In genomic region chr7:19360944-19361343, GRCm38 (mm10) we compare ENCODE assay signal across 8 mouse cellular contexts. TPM values are rescaled to one million over a fixed set of nuclear protein-coding genes. Genes with fewer than 3 reads are reported as not detected.
DNase-seq lines count a peak whose midpoint lies in the region; ATAC-seq and TF ChIP-seq lines count a peak whose summit lies in the region.

No protein-coding gene starts in this region.

- H3K9ac ChIP-seq in kidney, embryonic 15.5 days, result peak overlapping the region; percentile 49
- H3K9ac ChIP-seq in limb, embryonic 15.5 days, result peak overlapping the region; percentile 63
- H3K9ac ChIP-seq in midbrain, postnatal 0 days (replicated peaks; ENCODE audit: low read length, poor library complexity, severe bottlenecking), result peak overlapping the region; percentile 9; the same call in 1 of the 2 replicates

- no peak for TF ChIP-seq CTCF in embryonic fibroblast, embryonic 13.5 days (IDR thresholded peaks at IDR 0.05; ENCODE audit: borderline replicate concordance, insufficient read depth, low read length)
- TF ChIP-seq CTCF in midbrain, postnatal 0 days (IDR thresholded peaks at IDR 0.05), result no peak

- H3K27ac ChIP-seq in embryonic fibroblast, embryonic 13.5 days (ENCODE audit: insufficient read depth, low read length), result peak overlapping the region; percentile 90
- peak overlapping the region; percentile 92 for H3K27ac ChIP-seq in heart, embryonic 10.5 days
- H3K27ac ChIP-seq in kidney, embryonic 15.5 days, result 0 out of 2 replicates have a peak overlapping the region, but pooled peaks have one; percentile 43
- H3K27ac ChIP-seq in limb, embryonic 15.5 days, result peak overlapping the region; percentile 83
- no peak overlapping the region for H3K27ac ChIP-seq in midbrain, postnatal 0 days (ENCODE audit: low read depth, low read length)

- H3K9me3 ChIP-seq in heart, embryonic 10.5 days, result no peaks in the 10 kb centered on the region
- no peaks in the 10 kb centered on the region for H3K9me3 ChIP-seq in kidney, embryonic 15.5 days (replicated peaks)
- H3K9me3 ChIP-seq in limb, embryonic 15.5 days, result no peaks in the 10 kb centered on the region
- H3K9me3 ChIP-seq in midbrain, postnatal 0 days (ENCODE audit: low read length), result no peaks in the 10 kb centered on the region

- TF ChIP-seq POLR2A in embryonic fibroblast, embryonic 13.5 days (IDR thresholded peaks at IDR 0.05; ENCODE audit: low read depth, low read length), result peak; percentile 55

- H3K4me2 ChIP-seq in kidney, embryonic 15.5 days, result peak overlapping the region; percentile 99
- peak overlapping the region; percentile 90 for H3K4me2 ChIP-seq in limb, embryonic 15.5 days
- H3K4me2 ChIP-seq in midbrain, postnatal 0 days (ENCODE audit: low read depth, low read length, poor library complexity, severe bottlenecking), result peak overlapping the region; percentile 96

- peak; percentile 46 to 57 for DNase-seq in B cell, adult 2 months
- peak; percentile 98 for DNase-seq in brain, adult 2 months (ENCODE audit: low read depth, low spot score)
- peak; percentile 98 for DNase-seq in heart, embryonic 10.5 days (ENCODE audit: low spot score)
- peak; percentile 89 for DNase-seq in midbrain, postnatal 0 days (ENCODE audit: low spot score)
- peak; percentile 85 to 90 for DNase-seq in spleen, postnatal 4 days (ENCODE audit: low spot score in 2 of 2)

- H3K4me1 ChIP-seq in embryonic fibroblast, embryonic 13.5 days (ENCODE audit: control insufficient read depth, insufficient read depth, low read length), result peaks cover 2% of the 10 kb centered on the region
- H3K4me1 ChIP-seq in heart, embryonic 10.5 days, result peaks cover 59% of the 10 kb centered on the region
- peaks cover 54% of the 10 kb centered on the region for H3K4me1 ChIP-seq in kidney, embryonic 15.5 days
- peaks cover 42% of the 10 kb centered on the region for H3K4me1 ChIP-seq in limb, embryonic 15.5 days
- no peaks in the 10 kb centered on the region for H3K4me1 ChIP-seq in midbrain, postnatal 0 days (ENCODE audit: insufficient read depth, low read length)

- H3K27me3 ChIP-seq in heart, embryonic 10.5 days (ENCODE audit: insufficient read depth, poor library complexity, severe bottlenecking), result no peaks in the 10 kb centered on the region
- 0 out of 2 replicates have a peak, but pooled peaks cover 7% of the 10 kb centered on the region for H3K27me3 ChIP-seq in kidney, embryonic 15.5 days
- no peaks in the 10 kb centered on the region for H3K27me3 ChIP-seq in limb, embryonic 15.5 days
- H3K27me3 ChIP-seq in midbrain, postnatal 0 days (ENCODE audit: insufficient read depth, low read length), result no peaks in the 10 kb centered on the region

- peak; percentile 80 for ATAC-seq in kidney, embryonic 15.5 days (replicated peaks; ENCODE audit: low FRiP score)
- peak; percentile 64 for ATAC-seq in limb, embryonic 15.5 days (ENCODE audit: insufficient number of reproducible peaks, low FRiP score, low TSS enrichment, low read depth)
- peak; percentile 36; the same call in 1 of the 2 replicates for ATAC-seq in midbrain, postnatal 0 days (ENCODE audit: low FRiP score)

- under 1% methylated on average over 27 of the region's 27 CpGs for WGBS in heart, embryonic 10.5 days
- 2% methylated on average over 27 of the region's 27 CpGs for WGBS in kidney, embryonic 15.5 days
- under 1% methylated on average over 27 of the region's 27 CpGs for WGBS in limb, embryonic 15.5 days
- under 1% methylated on average over 27 of the region's 27 CpGs for WGBS in midbrain, postnatal 0 days

- H3K4me3 ChIP-seq in embryonic fibroblast, embryonic 13.5 days (ENCODE audit: insufficient read depth, low read length), result peak overlapping the region; percentile 72
- H3K4me3 ChIP-seq in heart, embryonic 10.5 days, result peak overlapping the region; percentile 73
- H3K4me3 ChIP-seq in kidney, embryonic 15.5 days (replicated peaks), result peak overlapping the region; percentile 86
- H3K4me3 ChIP-seq in limb, embryonic 15.5 days, result peak overlapping the region; percentile 75
- H3K4me3 ChIP-seq in midbrain, postnatal 0 days (ENCODE audit: low read depth, low read length), result peak overlapping the region; percentile 63

- H3K36me3 ChIP-seq in heart, embryonic 10.5 days, result peaks cover 23% of the 10 kb centered on the region
- H3K36me3 ChIP-seq in kidney, embryonic 15.5 days, result peaks cover 22% of the 10 kb centered on the region
- peaks cover 20% of the 10 kb centered on the region for H3K36me3 ChIP-seq in limb, embryonic 15.5 days
- H3K36me3 ChIP-seq in midbrain, postnatal 0 days (ENCODE audit: insufficient read depth, low read length), result peaks cover 3% of the 10 kb centered on the region; the same call in 1 of the 2 replicates

RNA-seq across cellular contexts. Expression of gene Ppp1r13l, which starts 1.4 kb away (rescaled TPM):
- 11.0 and 12.5 TPM in 2 replicates for polyA plus RNA-seq in embryonic fibroblast, embryonic 13.5 days (2011; ENCODE audit: insufficient read length, low read depth, missing spikeins)
- polyA plus RNA-seq in heart, embryonic 10.5 days (2016; fragmentation: Nextera tagmentation; extraction: Ambion mirVana), result 12.0 and 16.2 TPM in 2 replicates
- polyA plus RNA-seq in kidney, embryonic 15.5 days (2015; fragmentation: Nextera tagmentation; extraction: Ambion mirVana), result 5.5 and 5.8 TPM in 2 replicates
- polyA plus RNA-seq in limb, embryonic 15.5 days (2015; fragmentation: Nextera tagmentation; extraction: Ambion mirVana), result 20.0 and 24.8 TPM in 2 replicates
- 0.52 and 1.0 TPM in 2 replicates for total RNA-seq in midbrain, postnatal 0 days (2014; rRNA removed)
- 1.5 and 2.0 TPM in 2 replicates for polyA plus RNA-seq in midbrain, postnatal 0 days (2015; fragmentation: Nextera tagmentation; extraction: Ambion mirVana)

RNA-seq across cellular contexts. Expression of gene Cd3eap, which starts 1.7 kb away (rescaled TPM):
- polyA plus RNA-seq in embryonic fibroblast, embryonic 13.5 days (2011; ENCODE audit: insufficient read length, low read depth, missing spikeins), result 13.3 and 13.4 TPM in 2 replicates
- 23.2 and 27.8 TPM in 2 replicates for polyA plus RNA-seq in heart, embryonic 10.5 days (2016; fragmentation: Nextera tagmentation; extraction: Ambion mirVana)
- polyA plus RNA-seq in kidney, embryonic 15.5 days (2015; fragmentation: Nextera tagmentation; extraction: Ambion mirVana), result 27.0 and 28.3 TPM in 2 replicates
- polyA plus RNA-seq in limb, embryonic 15.5 days (2015; fragmentation: Nextera tagmentation; extraction: Ambion mirVana), result 32.9 and 34.2 TPM in 2 replicates
- total RNA-seq in midbrain, postnatal 0 days (2014; rRNA removed), result 8.7 and 14.0 TPM in 2 replicates
- polyA plus RNA-seq in midbrain, postnatal 0 days (2015; fragmentation: Nextera tagmentation; extraction: Ambion mirVana), result 21.5 and 21.6 TPM in 2 replicates

RNA-seq across cellular contexts. Expression of gene Ercc1, which starts 16.4 kb away (rescaled TPM):
- 44.9 and 52.2 TPM in 2 replicates for polyA plus RNA-seq in embryonic fibroblast, embryonic 13.5 days (2011; ENCODE audit: insufficient read length, low read depth, missing spikeins)
- 74.0 and 84.2 TPM in 2 replicates for polyA plus RNA-seq in heart, embryonic 10.5 days (2016; fragmentation: Nextera tagmentation; extraction: Ambion mirVana)
- 85.7 and 87.2 TPM in 2 replicates for polyA plus RNA-seq in kidney, embryonic 15.5 days (2015; fragmentation: Nextera tagmentation; extraction: Ambion mirVana)
- polyA plus RNA-seq in limb, embryonic 15.5 days (2015; fragmentation: Nextera tagmentation; extraction: Ambion mirVana), result 75.7 and 75.9 TPM in 2 replicates
- total RNA-seq in midbrain, postnatal 0 days (2014; rRNA removed), result 50.3 and 71.4 TPM in 2 replicates
- 67.7 and 71.0 TPM in 2 replicates for polyA plus RNA-seq in midbrain, postnatal 0 days (2015; fragmentation: Nextera tagmentation; extraction: Ambion mirVana)

RNA-seq across cellular contexts. Expression of gene Ercc2, which starts 20.9 kb away (rescaled TPM):
- polyA plus RNA-seq in embryonic fibroblast, embryonic 13.5 days (2011; ENCODE audit: insufficient read length, low read depth, missing spikeins), result 14.3 and 22.7 TPM in 2 replicates
- polyA plus RNA-seq in heart, embryonic 10.5 days (2016; fragmentation: Nextera tagmentation; extraction: Ambion mirVana), result 19.2 and 19.3 TPM in 2 replicates
- 16.0 and 19.5 TPM in 2 replicates for polyA plus RNA-seq in kidney, embryonic 15.5 days (2015; fragmentation: Nextera tagmentation; extraction: Ambion mirVana)
- 14.0 and 14.9 TPM in 2 replicates for polyA plus RNA-seq in limb, embryonic 15.5 days (2015; fragmentation: Nextera tagmentation; extraction: Ambion mirVana)
- 63.0 and 68.3 TPM in 2 replicates for total RNA-seq in midbrain, postnatal 0 days (2014; rRNA removed)
- polyA plus RNA-seq in midbrain, postnatal 0 days (2015; fragmentation: Nextera tagmentation; extraction: Ambion mirVana), result 22.9 and 26.6 TPM in 2 replicates

RNA-seq across cellular contexts. Expression of gene Klc3, which starts 43.0 kb away (rescaled TPM):
- polyA plus RNA-seq in embryonic fibroblast, embryonic 13.5 days (2011; ENCODE audit: insufficient read length, low read depth, missing spikeins), result 5.3 and 6.3 TPM in 2 replicates
- 4.4 and 5.8 TPM in 2 replicates for polyA plus RNA-seq in heart, embryonic 10.5 days (2016; fragmentation: Nextera tagmentation; extraction: Ambion mirVana)
- polyA plus RNA-seq in kidney, embryonic 15.5 days (2015; fragmentation: Nextera tagmentation; extraction: Ambion mirVana), result 5.1 and 6.3 TPM in 2 replicates
- 37.5 and 37.6 TPM in 2 replicates for polyA plus RNA-seq in limb, embryonic 15.5 days (2015; fragmentation: Nextera tagmentation; extraction: Ambion mirVana)
- total RNA-seq in midbrain, postnatal 0 days (2014; rRNA removed), result 1.2 and 1.9 TPM in 2 replicates
- 1.2 and 1.4 TPM in 2 replicates for polyA plus RNA-seq in midbrain, postnatal 0 days (2015; fragmentation: Nextera tagmentation; extraction: Ambion mirVana)

Comparison
In these comparisons a context has a peak if more than half of its experiments do, and no peak if none do; other contexts are left out.
1. H3K9ac ChIP-seq: peak in every context shown above with its lines; median percentile 63 in limb, embryonic 15.5 days; 49 in kidney, embryonic 15.5 days; 9 in midbrain, postnatal 0 days.